Mouse (Mus musculus): ENCODE results near the gene Rab4a. TPM values are rescaled to one million over a fixed set of nuclear protein-coding genes. Genes with fewer than 3 reads are reported as not detected.

Rab4a gene
- polyA plus RNA-seq, 1 experiment: 4.4 TPM

GRCm38 (mm10) chr8:123857361-123857760 is 51.6 kb downstream of the Rab4a start:
- Histone ChIP-seq H3K27ac (ENCODE audit: control insufficient read depth, insufficient read depth, low read length) (no peak overlapping the region), H3K27me3 (ENCODE audit: control insufficient read depth, insufficient read depth, low read length) (no peaks in the 10 kb centered on the region), H3K36me3 (ENCODE audit: control insufficient read depth, insufficient read depth, low read length) (no peaks in the 10 kb centered on the region), H3K4me1 (replicated peaks; ENCODE audit: control insufficient read depth, insufficient read depth, low read length) (peaks cover 8% of the 10 kb centered on the region), H3K4me3 (ENCODE audit: control insufficient read depth, insufficient read depth, low read length) (no peak overlapping the region)
- whole genome bisulfite sequencing: 87% methylated on average over 3 of the region's 3 CpGs
- TF ChIP-seq POLR2A (IDR thresholded peaks at IDR 0.05; ENCODE audit: control insufficient read depth, extremely low read depth, insufficient read depth, low read length, poor library complexity) (no peak), CTCF (IDR thresholded peaks at IDR 0.05; ENCODE audit: borderline replicate concordance, control insufficient read depth, extremely low read depth, insufficient read depth, low read length, poor library complexity) (no peak)
- DNase-seq: no peak

- no peak for DNase-seq
- 2% methylated on average over 17 of the region's 17 CpGs for WGBS
- Histone ChIP-seq H3K27me3 (ENCODE audit: control insufficient read depth, insufficient read depth, low read length) (no peaks in the 10 kb centered on the region), H3K4me1 (replicated peaks; ENCODE audit: control insufficient read depth, insufficient read depth, low read length) (peaks cover 8% of the 10 kb centered on the region), H3K27ac (ENCODE audit: control insufficient read depth, insufficient read depth, low read length) (no peak overlapping the region), H3K36me3 (ENCODE audit: control insufficient read depth, insufficient read depth, low read length) (no peaks in the 10 kb centered on the region), H3K4me3 (ENCODE audit: control insufficient read depth, insufficient read depth, low read length) (peak overlapping the region; percentile 86)
- TF ChIP-seq CTCF (IDR thresholded peaks at IDR 0.05; ENCODE audit: borderline replicate concordance, control insufficient read depth, extremely low read depth, insufficient read depth, low read length, poor library complexity) (no peak), POLR2A (IDR thresholded peaks at IDR 0.05; ENCODE audit: control insufficient read depth, extremely low read depth, insufficient read depth, low read length, poor library complexity) (no peak)
These were observed 52.8 kb downstream of the Rab4a start for GRCm38 (mm10) chr8:123858574-123858940.

GRCm38 (mm10) chr8:123858941-123859647 is 53.3 kb downstream of the Rab4a start:
- Histone ChIP-seq H3K27ac (ENCODE audit: control insufficient read depth, insufficient read depth, low read length) (no peak overlapping the region), H3K36me3 (ENCODE audit: control insufficient read depth, insufficient read depth, low read length) (no peaks in the 10 kb centered on the region), H3K4me3 (ENCODE audit: control insufficient read depth, insufficient read depth, low read length) (peak overlapping the region; percentile 86), H3K4me1 (replicated peaks; ENCODE audit: control insufficient read depth, insufficient read depth, low read length) (peaks cover 8% of the 10 kb centered on the region), H3K27me3 (ENCODE audit: control insufficient read depth, insufficient read depth, low read length) (no peaks in the 10 kb centered on the region)
- WGBS: under 1% methylated on average over 79 of the region's 79 CpGs
- TF ChIP-seq POLR2A (IDR thresholded peaks at IDR 0.05; ENCODE audit: control insufficient read depth, extremely low read depth, insufficient read depth, low read length, poor library complexity) (0 out of 2 replicates have a peak, but pooled peaks have one; percentile 52), CTCF (IDR thresholded peaks at IDR 0.05; ENCODE audit: borderline replicate concordance, control insufficient read depth, extremely low read depth, insufficient read depth, low read length, poor library complexity) (peak; percentile 65; the same call in 1 of the 2 replicates)
- peak; percentile 93 for DNase-seq

GRCm38 (mm10) chr8:123859648-123860259 is 54.0 kb downstream of the Rab4a start, which contains the start of gene Ccsap:
Ccsap (minus strand) TSS chr8:123860209.
- Histone ChIP-seq H3K4me3 (ENCODE audit: control insufficient read depth, insufficient read depth, low read length) (peak within 1 kb of the TSS; percentile 86), H3K27ac (ENCODE audit: control insufficient read depth, insufficient read depth, low read length) (no peak within 1 kb of the TSS), H3K36me3 (ENCODE audit: control insufficient read depth, insufficient read depth, low read length) (no peaks in the 10 kb centered on the region), H3K4me1 (replicated peaks; ENCODE audit: control insufficient read depth, insufficient read depth, low read length) (peaks cover 8% of the 10 kb centered on the region), H3K27me3 (ENCODE audit: control insufficient read depth, insufficient read depth, low read length) (no peaks in the 10 kb centered on the region)
- under 1% methylated on average over 48 of the region's 48 CpGs for WGBS
- peak; percentile 64 for DNase-seq
- TF ChIP-seq POLR2A (IDR thresholded peaks at IDR 0.05; ENCODE audit: control insufficient read depth, extremely low read depth, insufficient read depth, low read length, poor library complexity): 0 out of 2 replicates have a peak, but pooled peaks have one; percentile 8
- no peak for TF ChIP-seq CTCF (IDR thresholded peaks at IDR 0.05; ENCODE audit: borderline replicate concordance, control insufficient read depth, extremely low read depth, insufficient read depth, low read length, poor library complexity)

- H3K4me1 ChIP-seq (replicated peaks; ENCODE audit: control insufficient read depth, insufficient read depth, low read length): peaks cover 8% of the 10 kb centered on the region
- H3K27ac ChIP-seq (ENCODE audit: control insufficient read depth, insufficient read depth, low read length): no peak overlapping the region
- no peaks in the 10 kb centered on the region for H3K27me3 ChIP-seq (ENCODE audit: control insufficient read depth, insufficient read depth, low read length)
- no peaks in the 10 kb centered on the region for H3K36me3 ChIP-seq (ENCODE audit: control insufficient read depth, insufficient read depth, low read length)
- WGBS: 75% methylated on average over 4 of the region's 4 CpGs
- TF ChIP-seq POLR2A (IDR thresholded peaks at IDR 0.05; ENCODE audit: control insufficient read depth, extremely low read depth, insufficient read depth, low read length, poor library complexity) (no peak), CTCF (IDR thresholded peaks at IDR 0.05; ENCODE audit: borderline replicate concordance, control insufficient read depth, extremely low read depth, insufficient read depth, low read length, poor library complexity) (no peak)
- DNase-seq: no peak
- no peak overlapping the region for H3K4me3 ChIP-seq (ENCODE audit: control insufficient read depth, insufficient read depth, low read length)
These were observed 54.6 kb downstream of the Rab4a start for GRCm38 (mm10) chr8:123860386-123860785.

- Histone ChIP-seq H3K4me1 (replicated peaks; ENCODE audit: control insufficient read depth, insufficient read depth, low read length) (no peaks in the 10 kb centered on the region), H3K4me3 (ENCODE audit: control insufficient read depth, insufficient read depth, low read length) (no peak overlapping the region), H3K27me3 (ENCODE audit: control insufficient read depth, insufficient read depth, low read length) (no peaks in the 10 kb centered on the region), H3K27ac (ENCODE audit: control insufficient read depth, insufficient read depth, low read length) (no peak overlapping the region), H3K36me3 (ENCODE audit: control insufficient read depth, insufficient read depth, low read length) (no peaks in the 10 kb centered on the region)
- TF ChIP-seq POLR2A (IDR thresholded peaks at IDR 0.05; ENCODE audit: control insufficient read depth, extremely low read depth, insufficient read depth, low read length, poor library complexity) (no peak), CTCF (IDR thresholded peaks at IDR 0.05; ENCODE audit: borderline replicate concordance, control insufficient read depth, extremely low read depth, insufficient read depth, low read length, poor library complexity) (no peak)
- no peak for DNase-seq
- 85% methylated on average over 7 of the region's 7 CpGs for WGBS
These were observed 60.0 kb downstream of the Rab4a start for GRCm38 (mm10) chr8:123865786-123866185.
